Mouse (Mus musculus): ENCODE results near the gene Larp6. TPM values are rescaled to one million over a fixed set of nuclear protein-coding genes. Genes with fewer than 3 reads are reported as not detected.
A peak's percentile ranks its signal among the peaks of the same experiment; 100 is the strongest.

The Larp6 gene
- total and polyA plus RNA-seq, 2 experiments from 2014 or later = 0.41 to 1.2 TPM

- Histone ChIP-seq H3K4me1 (ENCODE audit: control insufficient read depth, insufficient read depth) (no peaks in the 10 kb centered on the region), H3K36me3 (replicated peaks; ENCODE audit: control insufficient read depth, insufficient read depth, low read length) (no peaks in the 10 kb centered on the region), H3K27ac (ENCODE audit: low read depth) (no peak overlapping the region), H3K9ac (replicated peaks; ENCODE audit: low read depth, low read length) (no peak overlapping the region), H3K4me2 (ENCODE audit: low read depth, low read length) (no peak overlapping the region), H3K27me3 (ENCODE audit: control insufficient read depth, insufficient read depth, low read length) (no peaks in the 10 kb centered on the region), H3K4me3 (ENCODE audit: low read depth, low read length) (no peak overlapping the region), H3K9me3 (replicated peaks; ENCODE audit: control insufficient read depth, low read length) (no peaks in the 10 kb centered on the region)
- ATAC-seq (ENCODE audit: insufficient read depth, low read depth) (no peak), DNase-seq (ENCODE audit: low spot score) (no peak)
- TF ChIP-seq CTCF (IDR thresholded peaks at IDR 0.05; ENCODE audit: low read depth) = no peak
- TF ChIP-seq EP300 (IDR thresholded peaks at IDR 0.05; ENCODE audit: low read depth) = no peak
- 77% methylated on average over 18 of the region's 18 CpGs for WGBS
These were observed 13.1 kb upstream of the Larp6 start for GRCm38 (mm10) chr9:60699581-60700231.

- WGBS = 82% methylated on average over 2 of the region's 2 CpGs
- Histone ChIP-seq H3K9ac (replicated peaks; ENCODE audit: low read depth, low read length) (no peak overlapping the region), H3K36me3 (replicated peaks; ENCODE audit: control insufficient read depth, insufficient read depth, low read length) (no peaks in the 10 kb centered on the region), H3K4me1 (ENCODE audit: control insufficient read depth, insufficient read depth) (no peaks in the 10 kb centered on the region; the same call in 1 of the 2 replicates), H3K4me2 (ENCODE audit: low read depth, low read length) (no peak overlapping the region), H3K9me3 (replicated peaks; ENCODE audit: control insufficient read depth, low read length) (no peaks in the 10 kb centered on the region), H3K27me3 (ENCODE audit: control insufficient read depth, insufficient read depth, low read length) (no peaks in the 10 kb centered on the region), H3K27ac (ENCODE audit: low read depth) (no peak overlapping the region), H3K4me3 (ENCODE audit: low read depth, low read length) (no peak overlapping the region)
- TF ChIP-seq EP300 (IDR thresholded peaks at IDR 0.05; ENCODE audit: low read depth) = no peak
- no peak for TF ChIP-seq CTCF (IDR thresholded peaks at IDR 0.05; ENCODE audit: low read depth)
- DNase-seq (ENCODE audit: low spot score) = no peak
- no peak for ATAC-seq (ENCODE audit: insufficient read depth, low read depth)
These were observed 5.2 kb upstream of the Larp6 start for GRCm38 (mm10) chr9:60707594-60707993.

- TF ChIP-seq CTCF (IDR thresholded peaks at IDR 0.05; ENCODE audit: low read depth) (no peak), EP300 (IDR thresholded peaks at IDR 0.05; ENCODE audit: low read depth) (no peak)
- no peaks in the 10 kb centered on the region for H3K9me3 ChIP-seq (replicated peaks; ENCODE audit: control insufficient read depth, low read length)
- no peak for DNase-seq (ENCODE audit: low spot score)
- H3K4me1 ChIP-seq (ENCODE audit: control insufficient read depth, insufficient read depth) = peaks cover 3% of the 10 kb centered on the region; the same call in 1 of the 2 replicates
- no peak overlapping the region for H3K4me3 ChIP-seq (ENCODE audit: low read depth, low read length)
- no peak overlapping the region for H3K4me2 ChIP-seq (ENCODE audit: low read depth, low read length)
- H3K36me3 ChIP-seq (replicated peaks; ENCODE audit: control insufficient read depth, insufficient read depth, low read length) = no peaks in the 10 kb centered on the region
- WGBS = 84% methylated on average over 5 of the region's 5 CpGs
- no peak overlapping the region for H3K27ac ChIP-seq (ENCODE audit: low read depth)
- no peaks in the 10 kb centered on the region for H3K27me3 ChIP-seq (ENCODE audit: control insufficient read depth, insufficient read depth, low read length)
- no peak overlapping the region for H3K9ac ChIP-seq (replicated peaks; ENCODE audit: low read depth, low read length)
- ATAC-seq (ENCODE audit: insufficient read depth, low read depth) = no peak
These were observed 4.2 kb upstream of the Larp6 start for GRCm38 (mm10) chr9:60708606-60709005.

DNA sequence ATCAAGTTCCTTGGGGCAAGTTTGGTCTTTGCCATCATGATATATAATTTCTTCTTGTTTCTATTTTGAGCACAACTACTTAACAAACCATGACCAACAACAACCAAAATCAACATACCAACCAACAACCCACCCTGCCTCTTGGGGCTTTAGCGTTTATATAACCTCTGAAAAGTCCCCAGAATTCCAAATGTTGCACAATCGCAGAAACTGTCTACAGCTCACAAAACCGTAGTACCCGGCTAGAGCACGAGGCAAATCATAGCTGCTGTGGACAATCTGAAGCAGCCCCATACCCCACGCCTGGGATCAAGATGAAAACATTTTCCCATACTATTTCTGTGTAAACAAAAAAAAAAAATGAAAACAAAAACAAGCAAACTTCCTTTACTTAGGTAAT is 3.1 kb upstream of the Larp6 start:
- Histone ChIP-seq H3K4me3 (ENCODE audit: low read depth, low read length) (no peak overlapping the region), H3K9me3 (replicated peaks; ENCODE audit: control insufficient read depth, low read length) (no peaks in the 10 kb centered on the region), H3K36me3 (replicated peaks; ENCODE audit: control insufficient read depth, insufficient read depth, low read length) (no peaks in the 10 kb centered on the region), H3K4me2 (ENCODE audit: low read depth, low read length) (no peak overlapping the region), H3K27ac (ENCODE audit: low read depth) (no peak overlapping the region), H3K4me1 (ENCODE audit: control insufficient read depth, insufficient read depth) (peaks cover 7% of the 10 kb centered on the region; the same call in 1 of the 2 replicates), H3K27me3 (ENCODE audit: control insufficient read depth, insufficient read depth, low read length) (peaks cover 4% of the 10 kb centered on the region; the same call in 1 of the 2 replicates), H3K9ac (replicated peaks; ENCODE audit: low read depth, low read length) (no peak overlapping the region)
- ATAC-seq (ENCODE audit: insufficient read depth, low read depth) = no peak
- no peak for DNase-seq (ENCODE audit: low spot score)
- TF ChIP-seq EP300 (IDR thresholded peaks at IDR 0.05; ENCODE audit: low read depth) (no peak), CTCF (IDR thresholded peaks at IDR 0.05; ENCODE audit: low read depth) (no peak)
- WGBS = 75% methylated on average over 6 of the region's 6 CpGs

DNA sequence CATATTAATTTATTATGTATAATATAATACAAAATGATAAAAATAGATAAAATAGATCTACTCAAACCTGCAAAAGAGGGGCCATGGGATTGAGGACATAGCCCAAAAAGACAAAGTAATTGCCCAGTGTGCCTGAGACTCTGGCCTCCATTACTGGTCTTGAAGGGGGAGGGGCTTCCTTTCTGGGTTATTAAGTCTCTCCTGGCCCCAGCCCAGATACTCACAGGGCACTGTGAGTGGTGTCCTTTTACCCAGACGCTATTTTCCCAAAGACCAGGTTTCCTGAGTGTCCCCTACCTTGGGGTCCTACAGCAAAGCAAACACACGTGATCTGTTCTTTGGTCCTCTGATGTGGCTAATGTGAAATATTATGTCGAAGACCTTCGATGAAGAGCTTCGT is 778 bp upstream of the Larp6 start:
- H3K9ac ChIP-seq (replicated peaks; ENCODE audit: low read depth, low read length) = no peak overlapping the region
- ATAC-seq (ENCODE audit: insufficient read depth, low read depth) (no peak), DNase-seq (ENCODE audit: low spot score) (no peak)
- no peak overlapping the region for H3K27ac ChIP-seq (ENCODE audit: low read depth)
- H3K4me2 ChIP-seq (ENCODE audit: low read depth, low read length) = no peak overlapping the region
- H3K27me3 ChIP-seq (ENCODE audit: control insufficient read depth, insufficient read depth, low read length) = peaks cover 4% of the 10 kb centered on the region; the same call in 1 of the 2 replicates
- H3K4me3 ChIP-seq (ENCODE audit: low read depth, low read length) = no peak overlapping the region
- H3K36me3 ChIP-seq (replicated peaks; ENCODE audit: control insufficient read depth, insufficient read depth, low read length) = no peaks in the 10 kb centered on the region
- H3K4me1 ChIP-seq (ENCODE audit: control insufficient read depth, insufficient read depth) = peaks cover 7% of the 10 kb centered on the region; the same call in 1 of the 2 replicates
- TF ChIP-seq CTCF (IDR thresholded peaks at IDR 0.05; ENCODE audit: low read depth) (no peak), EP300 (IDR thresholded peaks at IDR 0.05; ENCODE audit: low read depth) (no peak)
- H3K9me3 ChIP-seq (replicated peaks; ENCODE audit: control insufficient read depth, low read length) = no peaks in the 10 kb centered on the region
- WGBS = 79% methylated on average over 5 of the region's 5 CpGs

- peaks cover 7% of the 10 kb centered on the region; the same call in 1 of the 2 replicates for H3K4me1 ChIP-seq (ENCODE audit: control insufficient read depth, insufficient read depth)
- ATAC-seq (ENCODE audit: insufficient read depth, low read depth) (no peak), DNase-seq (ENCODE audit: low spot score) (no peak)
- no peak overlapping the region for H3K27ac ChIP-seq (ENCODE audit: low read depth)
- 50% methylated on average over 4 of the region's 4 CpGs for WGBS
- H3K9ac ChIP-seq (replicated peaks; ENCODE audit: low read depth, low read length) = peak overlapping the region; percentile 54; the same call in 1 of the 2 replicates
- peak overlapping the region; percentile 95 for H3K4me2 ChIP-seq (ENCODE audit: low read depth, low read length)
- peaks cover 4% of the 10 kb centered on the region; the same call in 1 of the 2 replicates for H3K27me3 ChIP-seq (ENCODE audit: control insufficient read depth, insufficient read depth, low read length)
- TF ChIP-seq CTCF (IDR thresholded peaks at IDR 0.05; ENCODE audit: low read depth) (no peak), EP300 (IDR thresholded peaks at IDR 0.05; ENCODE audit: low read depth) (no peak)
- peak overlapping the region; percentile 62 for H3K4me3 ChIP-seq (ENCODE audit: low read depth, low read length)
- H3K9me3 ChIP-seq (replicated peaks; ENCODE audit: control insufficient read depth, low read length) = no peaks in the 10 kb centered on the region
- H3K36me3 ChIP-seq (replicated peaks; ENCODE audit: control insufficient read depth, insufficient read depth, low read length) = no peaks in the 10 kb centered on the region
These were observed 827 bp downstream of the Larp6 start for GRCm38 (mm10) chr9:60713616-60714015.

All from heart, postnatal 0 days (tissue).